10 mouse cellular contexts compared by ENCODE assay signal in genomic region chr12:69814272-69814671, GRCm38 (mm10). TPM values are rescaled to one million over a fixed set of nuclear protein-coding genes. Genes with fewer than 3 reads are reported as not detected.
A peak's percentile ranks its signal among the peaks of the same experiment; 100 is the strongest.
DNase-seq lines count a peak whose midpoint lies in the region; ATAC-seq and TF ChIP-seq lines count a peak whose summit lies in the region.
"Had no signal": no experiment of that assay in that cellular context is flagged by ENCODE, and none has a peak within 500 bp of the region (broad histone marks: within the 10 kb centered on the region; RNA-seq: fewer than 3 reads in every experiment).

No protein-coding gene starts in this region.

- H3K9me3 ChIP-seq in embryonic facial prominence, embryonic 14.5 days (ENCODE audit: control insufficient read depth, low read length), result no peaks in the 10 kb centered on the region
- no peaks in the 10 kb centered on the region for H3K9me3 ChIP-seq in stomach, embryonic 14.5 days (ENCODE audit: control insufficient read depth, low read depth, low read length)
- H3K9me3 ChIP-seq: embryonic facial prominence, embryonic 13.5 days had no signal

- no peak for TF ChIP-seq CTCF in gastrocnemius, adult 2 months (IDR thresholded peaks at IDR 0.05)

- no peaks in the 10 kb centered on the region for H3K27me3 ChIP-seq in embryonic facial prominence, embryonic 14.5 days (replicated peaks; ENCODE audit: control insufficient read depth, insufficient read depth, low read length)
- H3K27me3 ChIP-seq in stomach, embryonic 14.5 days (ENCODE audit: control insufficient read depth, insufficient read depth, low read length), result no peaks in the 10 kb centered on the region
- H3K27me3 ChIP-seq: embryonic facial prominence, embryonic 13.5 days had no signal

- 35% methylated on average over 6 of the region's 6 CpGs for WGBS in embryonic facial prominence, embryonic 14.5 days
- WGBS in stomach, embryonic 14.5 days, result 33% methylated on average over 6 of the region's 6 CpGs

- H3K9ac ChIP-seq in embryonic facial prominence, embryonic 14.5 days (ENCODE audit: low read depth, low read length), result no peak overlapping the region
- no peak overlapping the region for H3K9ac ChIP-seq in stomach, embryonic 14.5 days (replicated peaks; ENCODE audit: low read depth, low read length)
- H3K9ac ChIP-seq: embryonic facial prominence, embryonic 13.5 days had no signal

- H3K27ac ChIP-seq in gastrocnemius, adult 2 months, result peak overlapping the region; percentile 48; the same call in 1 of the 2 replicates
- H3K27ac ChIP-seq in embryonic facial prominence, embryonic 14.5 days (replicated peaks; ENCODE audit: low read depth, low read length), result no peak overlapping the region
- peak overlapping the region; percentile 33 for H3K27ac ChIP-seq in stomach, embryonic 14.5 days (ENCODE audit: low read length)
- H3K27ac ChIP-seq: embryonic facial prominence, embryonic 13.5 days; macrophage had no signal

- intact Hi-C loops in gastrocnemius, adult 2 months (cut with DNase I), result no loop called here

- peak; percentile 57 for DNase-seq in gastrocnemius, adult 2 months
- no peak for DNase-seq in gastrocnemius, postnatal 10 days
- DNase-seq in 416B (ENCODE audit: low read depth), result peak; percentile 51
- peak; percentile 40 for DNase-seq in embryonic facial prominence, embryonic 14.5 days (ENCODE audit: low spot score)
- DNase-seq in heart, postnatal 4 days, result peak; percentile 38
- no peak for DNase-seq in thymus, postnatal 4 days

- peak; percentile 33; the same call in 1 of the 2 replicates for ATAC-seq in embryonic facial prominence, embryonic 14.5 days (ENCODE audit: low read depth)
- ATAC-seq in stomach, embryonic 14.5 days (ENCODE audit: insufficient number of reproducible peaks, insufficient read depth, low FRiP score, low read depth), result 0 out of 2 replicates have a peak, but pooled peaks have one; percentile 18
- no peak for ATAC-seq in megakaryocyte progenitor cell, adult 5-6 weeks (replicated peaks; ENCODE audit: poor library complexity)

- no peak overlapping the region for H3K4me2 ChIP-seq in embryonic facial prominence, embryonic 14.5 days (ENCODE audit: low read depth, low read length)
- no peak overlapping the region for H3K4me2 ChIP-seq in stomach, embryonic 14.5 days (replicated peaks; ENCODE audit: low read depth, low read length)
- H3K4me2 ChIP-seq: embryonic facial prominence, embryonic 13.5 days had no signal

- peaks cover 82% of the 10 kb centered on the region for H3K36me3 ChIP-seq in embryonic facial prominence, embryonic 14.5 days (ENCODE audit: control insufficient read depth, insufficient read depth, low read length)
- H3K36me3 ChIP-seq in stomach, embryonic 14.5 days (ENCODE audit: control insufficient read depth, insufficient read depth, low read length), result peaks cover 32% of the 10 kb centered on the region

- H3K4me1 ChIP-seq in embryonic facial prominence, embryonic 14.5 days (ENCODE audit: control insufficient read depth, insufficient read depth, low read length), result no peaks in the 10 kb centered on the region
- H3K4me1 ChIP-seq in stomach, embryonic 14.5 days (ENCODE audit: control insufficient read depth, insufficient read depth, low read length), result peaks cover 15% of the 10 kb centered on the region; the same call in 1 of the 2 replicates
- H3K4me1 ChIP-seq: embryonic facial prominence, embryonic 13.5 days had no signal

- H3K4me3 ChIP-seq in gastrocnemius, adult 2 months, result no peak overlapping the region
- H3K4me3 ChIP-seq in embryonic facial prominence, embryonic 14.5 days (ENCODE audit: low read depth, low read length), result no peak overlapping the region
- no peak overlapping the region for H3K4me3 ChIP-seq in stomach, embryonic 14.5 days (ENCODE audit: low read depth, low read length)
- H3K4me3 ChIP-seq: embryonic facial prominence, embryonic 13.5 days had no signal

RNA-seq across cellular contexts. Expression of gene Cdkl1, which starts 23.2 kb away (rescaled TPM):
- total RNA-seq in gastrocnemius, adult 2 months (2021), result 1 to 10 TPM in 1 of 2 experiments, under 1 TPM in 1; 0.69 to 1.3 TPM
- 1 to 10 TPM; 1.4 to 2.1 TPM for total RNA-seq in gastrocnemius, postnatal 10 days (2021)
- 1.9 and 2.9 TPM in 2 replicates for polyA plus RNA-seq in embryonic facial prominence, embryonic 14.5 days (2014; fragmentation: Nextera tagmentation; extraction: Ambion mirVana)
- total RNA-seq in heart, postnatal 4 days (2021), result 10 to 100 TPM; 12.3 to 12.7 TPM
- 1.1 and 2.4 TPM in 2 replicates for polyA plus RNA-seq in stomach, embryonic 14.5 days (2014; fragmentation: Nextera tagmentation; extraction: Ambion mirVana)
- not detected in 2 replicates for total RNA-seq in megakaryocyte progenitor cell, adult 5-6 weeks (2015)
- total RNA-seq in megakaryocyte progenitor cell, adult 5-6 weeks (2017), result not detected in 2 replicates
- polyA plus RNA-seq: macrophage had no signal

Comparison
In these comparisons a context has a peak if more than half of its experiments do, and no peak if none do; other contexts are left out.
1. DNase-seq: peak in gastrocnemius, adult 2 months (single experiment), 416B (single experiment), embryonic facial prominence, embryonic 14.5 days (single experiment) and heart, postnatal 4 days (single experiment); none in gastrocnemius, postnatal 10 days (single experiment) and thymus, postnatal 4 days (single experiment).
2. RNA of gene Cdkl1, which starts 23.2 kb away (total RNA-seq): 12.3 to 12.7 TPM in heart, postnatal 4 days; 1.4 to 2.1 TPM in gastrocnemius, postnatal 10 days, 0.69 to 1.3 TPM in gastrocnemius, adult 2 months and not detected in megakaryocyte progenitor cell, adult 5-6 weeks; every median in the first group is over 4 times any median in the second.